Mouse (Mus musculus) MEL (cell line): ENCODE data around the gene Slc7a8.

ENCODE experiments used
- CTCF ChIP-seq, 3 experiments: IDR thresholded peaks in 2 of 3; conservative IDR thresholded peaks in 1 of 3; 2 replicates each; pipeline ENCODE4 v1.5.1; 2011 to 2012; ENCODE audit warnings: low read length in 3 of 3, low read depth in 2 of 3, mild to moderate bottlenecking in 2 of 3, improper control_type of control experiment in 1 of 3, inconsistent platforms in 1 of 3, mixed read lengths in 1 of 3, moderate library complexity in 1 of 3; ENCODE audit not compliant: control insufficient read depth in 1 of 3, insufficient read depth in 1 of 3, poor library complexity in 1 of 3, severe bottlenecking in 1 of 3
- ETS1 ChIP-seq: IDR thresholded peaks from 2 replicates; pipeline ENCODE4 v1.6.1; 2012; ENCODE audit warnings: low read depth, mild to moderate bottlenecking, inconsistent platforms, low read length, improper control_type of control experiment, moderate library complexity
- MAFK ChIP-seq: IDR thresholded peaks from 2 replicates; pipeline ENCODE4 v1.6.1; 2011; ENCODE audit warnings: low read depth, mild to moderate bottlenecking, low read length, improper control_type of control experiment, borderline replicate concordance
- MYB ChIP-seq: IDR thresholded peaks from 2 replicates; pipeline ENCODE4 v1.6.1; 2011; ENCODE audit warnings: mild to moderate bottlenecking, low read depth, low read length, improper control_type of control experiment
- POLR2A ChIP-seq, 2 experiments: IDR thresholded peaks; 2 replicates each; pipeline ENCODE4 v1.6.1; 2011 to 2012; ENCODE audit warnings: low read length in 2 of 2, mild to moderate bottlenecking in 2 of 2, control low read depth in 1 of 2, improper control_type of control experiment in 1 of 2, low read depth in 1 of 2, moderate library complexity in 1 of 2; ENCODE audit not compliant: control insufficient read depth in 1 of 2, insufficient read depth in 1 of 2, poor library complexity in 1 of 2
- SMC3 ChIP-seq: IDR thresholded peaks from 2 replicates; pipeline ENCODE4 v1.6.1; 2011; ENCODE audit warnings: low read depth, low read length, improper control_type of control experiment
- UBTF ChIP-seq: IDR thresholded peaks from 2 replicates; pipeline ENCODE4 v1.6.1; 2012; ENCODE audit warnings: low read depth, mild to moderate bottlenecking, inconsistent platforms, low read length, improper control_type of control experiment, moderate library complexity, borderline replicate concordance; ENCODE audit not compliant: insufficient read depth

- TF ChIP-seq MAFK: no peak
- TF ChIP-seq POLR2A (IDR thresholded peaks at IDR 0.05; ENCODE audit: control insufficient read depth in 1 of 2, insufficient read depth in 1 of 2, low read depth in 1 of 2, low read length in 2 of 2, poor library complexity in 1 of 2): no peak
- TF ChIP-seq MYB: no peak
- no peak for TF ChIP-seq CTCF (IDR thresholded peaks at IDR 0.05 in 2 of 3, conservative IDR thresholded peaks at IDR 0.05 in 1 of 3; ENCODE audit: control insufficient read depth in 1 of 3, insufficient read depth in 1 of 3, low read depth in 2 of 3, low read length in 3 of 3, poor library complexity in 1 of 3, severe bottlenecking in 1 of 3)
- no peak for TF ChIP-seq ETS1
- no peak for TF ChIP-seq SMC3
- TF ChIP-seq UBTF: no peak
These were observed 52.7 kb downstream of the Slc7a8 start for GRCm38 (mm10) chr14:54728823-54729653.
